Mouse (Mus musculus): Measurements from ENCODE around the gene Zfp296. TPM values are rescaled to one million over a fixed set of nuclear protein-coding genes. Genes with fewer than 3 reads are reported as not detected.

Gene Zfp296
- 0.96 and 1.3 TPM in 2 replicates for polyA plus RNA-seq (2012; rRNA removed)

DNA sequence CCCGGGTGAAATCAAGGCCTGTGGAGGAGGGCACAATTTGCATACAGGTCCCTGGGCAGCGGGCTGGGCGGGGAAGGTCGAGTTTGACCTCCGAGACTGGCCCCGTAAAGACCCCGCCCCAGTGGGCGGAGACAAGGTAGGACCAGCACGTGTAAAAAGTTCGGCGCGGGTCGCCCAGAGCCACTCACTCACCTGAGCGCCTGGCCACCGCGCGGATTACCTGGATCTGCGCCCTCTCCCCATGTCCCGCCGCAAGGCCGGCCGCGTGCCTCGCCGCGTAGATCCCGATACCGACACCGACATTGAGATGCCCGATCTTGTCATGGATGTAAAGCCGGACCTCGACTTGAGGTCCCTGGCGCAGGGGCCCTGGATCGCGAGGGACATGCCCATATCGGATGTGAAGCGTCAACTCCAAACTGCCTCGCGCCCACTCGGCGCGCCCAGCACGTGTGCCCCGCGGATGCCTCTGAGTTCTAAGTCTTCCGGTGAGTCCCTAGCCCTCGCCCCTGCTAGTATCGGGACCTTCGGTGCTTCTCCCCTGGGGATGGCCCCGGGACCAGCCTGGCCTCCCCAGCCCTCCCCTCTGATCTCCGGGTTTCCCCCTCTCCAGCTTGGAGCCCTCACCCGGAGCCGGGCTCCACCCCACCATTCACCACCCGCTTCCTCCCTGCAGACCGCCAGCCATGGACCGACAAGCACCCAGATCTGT, at the start of gene Zfp296, which contains the start of gene Gemin7:
Gene Zfp296, plus strand, starts transcription at position 147 of the 712 bp plus-strand sequence.
Gene Gemin7, minus strand, starts transcription at position 455 of the 712 bp plus-strand sequence.

DNA sequence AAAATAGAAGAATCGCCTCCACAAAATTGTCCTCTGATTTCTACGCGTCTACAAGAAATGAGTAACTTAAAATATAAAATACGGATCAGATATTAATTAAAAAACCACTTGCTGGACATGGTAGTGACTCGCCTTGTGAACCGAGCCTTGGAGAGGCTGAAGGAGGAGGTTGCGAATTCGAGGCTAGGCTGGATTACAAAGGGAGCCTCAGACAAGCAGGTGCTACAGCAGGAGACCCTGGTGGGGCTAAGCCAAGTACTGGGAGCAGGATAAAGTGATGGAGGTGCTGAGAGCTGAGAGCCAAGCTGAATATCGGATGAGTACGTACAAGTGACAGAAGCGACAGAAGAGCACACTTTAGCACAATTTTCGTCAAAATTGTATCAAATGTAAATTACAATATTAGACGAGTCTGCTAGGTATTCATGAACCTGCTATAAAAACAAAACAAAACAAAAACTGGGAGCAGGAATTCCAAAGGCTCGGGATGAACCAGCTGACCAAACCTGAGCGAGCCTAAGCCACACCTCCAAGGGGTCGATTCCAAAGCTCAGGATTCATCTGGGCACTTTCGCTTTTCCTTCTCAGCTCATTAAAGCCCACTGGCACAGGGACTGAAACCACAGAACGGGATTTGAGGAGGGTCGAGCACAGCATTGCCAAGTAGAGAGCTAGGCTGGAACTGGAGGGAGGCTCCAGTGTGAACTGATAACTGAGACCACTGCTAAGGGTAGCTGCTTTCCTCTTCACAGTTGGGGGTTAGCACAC, 14.3 kb upstream of the Zfp296 start, which contains the start of gene Ppp1r37:
Gene Ppp1r37, minus strand, starts transcription at position 434 of the 768 bp plus-strand sequence.

DNA sequence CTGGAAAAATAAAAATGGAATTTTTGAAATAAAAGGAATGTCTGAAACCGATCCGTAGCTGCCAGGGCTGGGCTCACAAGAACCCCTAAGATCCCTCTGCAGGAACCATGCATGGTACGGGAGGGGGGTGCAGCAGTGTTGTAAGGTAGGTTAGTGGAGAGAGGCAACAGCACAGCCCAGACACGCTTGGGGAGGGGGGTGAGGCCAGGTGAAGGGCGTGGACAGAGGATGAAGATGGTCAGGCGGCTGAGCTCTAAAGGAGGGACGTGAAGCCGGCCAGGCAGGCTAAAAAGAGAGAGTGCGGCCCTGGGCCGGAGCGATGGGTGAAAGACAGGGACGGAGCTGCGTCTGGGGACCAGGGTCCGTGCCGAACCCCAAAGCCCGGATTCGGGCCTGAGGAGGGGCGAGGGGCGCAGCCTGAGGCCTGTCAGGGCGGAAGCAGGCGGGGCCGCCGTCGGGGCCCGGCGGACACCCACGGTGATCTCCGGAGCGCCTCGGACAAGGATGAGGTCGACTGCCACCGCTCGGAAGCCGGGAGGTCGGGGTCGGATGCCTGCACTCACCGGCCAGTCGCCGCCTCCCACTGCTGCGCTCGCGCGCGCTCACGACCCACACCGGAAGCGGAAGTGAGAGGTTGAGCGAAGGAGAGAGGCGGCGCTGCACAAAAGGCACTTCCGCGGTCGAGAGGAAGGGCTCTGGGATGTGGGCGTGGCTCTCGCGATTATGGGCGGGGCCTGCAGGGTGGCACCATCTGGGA, 26.9 kb downstream of the Zfp296 start, which contains the start of gene Clasrp:
Gene Clasrp, minus strand, starts transcription at position 638 of the 757 bp plus-strand sequence.

DNA sequence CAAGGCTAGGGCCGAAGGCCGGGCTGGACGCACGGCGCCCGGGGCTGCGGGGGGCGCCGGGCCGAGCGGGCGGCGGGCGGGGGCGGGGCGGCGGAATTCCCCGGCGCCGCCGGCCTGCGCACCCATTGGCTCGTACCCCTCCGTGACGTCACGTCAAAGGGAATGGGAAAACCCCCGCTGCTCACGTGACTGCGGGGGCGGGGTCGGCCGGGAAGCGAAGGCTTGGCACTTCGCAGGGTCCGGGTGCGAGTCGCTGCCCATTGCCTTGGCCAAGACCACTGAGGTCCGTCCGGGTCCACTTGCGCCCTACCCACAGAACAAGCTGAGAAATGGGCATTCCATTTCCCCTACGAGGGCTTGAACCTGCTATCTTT, 52.3 kb downstream of the Zfp296 start, which contains the start of gene Relb:
Gene Relb, minus strand, starts transcription at position 78 of the 374 bp plus-strand sequence.

Other genes starting within 250 kb of the Zfp296 start
- 74.3 and 79.3 TPM in 2 replicates for gene Ercc1, start 232.5 kb upstream of the Zfp296 start, polyA plus RNA-seq (2012; rRNA removed)
- gene Cd3eap, start 217.8 kb upstream of the Zfp296 start, polyA plus RNA-seq (2012; rRNA removed) = 14.1 and 14.5 TPM in 2 replicates
- gene Ppp1r13l, start 217.5 kb upstream of the Zfp296 start, polyA plus RNA-seq (2012; rRNA removed) = 6.6 and 9.4 TPM in 2 replicates
- gene Ercc2, start 195.3 kb upstream of the Zfp296 start, polyA plus RNA-seq (2012; rRNA removed) = 75.9 and 76.5 TPM in 2 replicates
- gene Klc3, start 173.2 kb upstream of the Zfp296 start, polyA plus RNA-seq (2012; rRNA removed) = 1.4 and 2.5 TPM in 2 replicates
- 0.10 and 25.4 TPM in 2 replicates for gene Ckm, start 172.5 kb upstream of the Zfp296 start, polyA plus RNA-seq (2012; rRNA removed)
- gene Mark4, start 118.5 kb upstream of the Zfp296 start, polyA plus RNA-seq (2012; rRNA removed) = 51.1 and 55.1 TPM in 2 replicates
- gene Exoc3l2, start 114.0 kb upstream of the Zfp296 start, polyA plus RNA-seq (2012; rRNA removed) = 0.85 and 1.6 TPM in 2 replicates
- 9.1 and 10.5 TPM in 2 replicates for gene Bloc1s3, start 68.9 kb upstream of the Zfp296 start, polyA plus RNA-seq (2012; rRNA removed)
- gene Trappc6a, start 68.9 kb upstream of the Zfp296 start, polyA plus RNA-seq (2012; rRNA removed) = 34.1 and 35.1 TPM in 2 replicates
- 0.33 and 0.34 TPM in 2 replicates for gene Nkpd1, start 59.4 kb upstream of the Zfp296 start, polyA plus RNA-seq (2012; rRNA removed)
- 96.0 and 96.5 TPM in 2 replicates for gene Ppp1r37, start 14.2 kb upstream of the Zfp296 start, polyA plus RNA-seq (2012; rRNA removed)
- gene Gemin7, start 308 bp downstream of the Zfp296 start, polyA plus RNA-seq (2012; rRNA removed) = 63.7 and 64.1 TPM in 2 replicates
- gene Clasrp, start 27.2 kb downstream of the Zfp296 start, polyA plus RNA-seq (2012; rRNA removed) = 169 and 179 TPM in 2 replicates
- 4.5 and 8.3 TPM in 2 replicates for gene Relb, start 52.2 kb downstream of the Zfp296 start, polyA plus RNA-seq (2012; rRNA removed)
- 81.5 and 83.9 TPM in 2 replicates for gene Clptm1, start 87.7 kb downstream of the Zfp296 start, polyA plus RNA-seq (2012; rRNA removed)
- gene Apoc2, start 100.7 kb downstream of the Zfp296 start, polyA plus RNA-seq (2012; rRNA removed) = 0.18 and 0.39 TPM in 2 replicates
- not detected in 2 replicates for gene Gm44805, start 104.1 kb downstream of the Zfp296 start, polyA plus RNA-seq (2012; rRNA removed)
- gene Apoc4, start 104.2 kb downstream of the Zfp296 start, polyA plus RNA-seq (2012; rRNA removed) = not detected in 2 replicates
- 1.4 and 1.9 TPM in 2 replicates for gene Apoc1, start 115.4 kb downstream of the Zfp296 start, polyA plus RNA-seq (2012; rRNA removed)
- 310 and 317 TPM in 2 replicates for gene Apoe, start 121.9 kb downstream of the Zfp296 start, polyA plus RNA-seq (2012; rRNA removed)
- 100.0 and 101 TPM in 2 replicates for gene Tomm40, start 138.2 kb downstream of the Zfp296 start, polyA plus RNA-seq (2012; rRNA removed)
- gene Nectin2, start 173.2 kb downstream of the Zfp296 start, polyA plus RNA-seq (2012; rRNA removed) = 36.1 and 40.6 TPM in 2 replicates
- 9.6 and 26.2 TPM in 2 replicates for gene Bcam, start 193.7 kb downstream of the Zfp296 start, polyA plus RNA-seq (2012; rRNA removed)
- gene Cblc, start 219.5 kb downstream of the Zfp296 start, polyA plus RNA-seq (2012; rRNA removed) = 0.16 and 0.75 TPM in 2 replicates
- gene Bcl3, start 245.5 kb downstream of the Zfp296 start, polyA plus RNA-seq (2012; rRNA removed) = 0.91 and 2.3 TPM in 2 replicates